Mouse (Mus musculus) intestine, postnatal 0 days (tissue): ENCODE data around the gene Tbck. TPM values are rescaled to one million over a fixed set of nuclear protein-coding genes. Genes with fewer than 3 reads are reported as not detected.

Experiments
- ATAC-seq: fragments of 200-750 bp; cut with Nextera tagmentation; 2 replicates; pipeline ENCODE4 v1.8.0; 2017; ENCODE audit warnings: mild to moderate bottlenecking, moderate TSS enrichment, moderate library complexity
- H3K27ac ChIP-seq: fragments of 300-500 bp; sonication (generic); 2 replicates; pipeline ENCODE4 v1.5.1; 2014; ENCODE audit warnings: mild to moderate bottlenecking, low read depth, low read length, moderate library complexity
- H3K27me3 ChIP-seq: fragments of 300-500 bp; sonication (generic); replicated peaks from 2 replicates; pipeline ENCODE4 v1.6.1; 2014; ENCODE audit warnings: low read length, mixed read lengths; ENCODE audit not compliant: control insufficient read depth, insufficient read depth
- H3K36me3 ChIP-seq: fragments of 300-500 bp; sonication (generic); 2 replicates; pipeline ENCODE4 v1.6.1; 2014; ENCODE audit warnings: mild to moderate bottlenecking, moderate library complexity; ENCODE audit not compliant: control insufficient read depth, insufficient read depth
- H3K4me1 ChIP-seq: fragments of 300-500 bp; sonication (generic); replicated peaks from 2 replicates; pipeline ENCODE4 v1.6.1; 2014; ENCODE audit warnings: antibody characterized with exemption, low read length, mixed read lengths; ENCODE audit not compliant: control insufficient read depth, insufficient read depth
- H3K4me2 ChIP-seq: fragments of 300-500 bp; sonication (generic); replicated peaks from 2 replicates; pipeline ENCODE4 v1.6.1; 2014; ENCODE audit warnings: low read depth, mild to moderate bottlenecking, moderate library complexity
- H3K4me3 ChIP-seq: fragments of 300-500 bp; sonication (generic); 2 replicates; pipeline ENCODE4 v1.5.1; 2014; ENCODE audit warnings: low read depth, low read length
- H3K9ac ChIP-seq: fragments of 300-500 bp; sonication (generic); 2 replicates; pipeline ENCODE4 v1.6.1; 2014; ENCODE audit warnings: mild to moderate bottlenecking, low read depth, low read length
- H3K9me3 ChIP-seq: fragments of 300-500 bp; sonication (generic); 2 replicates; pipeline ENCODE4 v1.6.1; 2016; ENCODE audit warnings: mixed run types; ENCODE audit not compliant: control insufficient read depth
- CTCF ChIP-seq: sonication (generic); IDR thresholded peaks from 2 replicates; pipeline ENCODE4 v1.5.1; 2016; ENCODE audit warnings: low read depth, mild to moderate bottlenecking, control low read depth, antibody characterized with exemption, moderate library complexity
- WGBS: fragments of 180-500 bp; shearing (Covaris S2); extraction: QIAGEN DNeasy Blood & Tissue Kit; methylation state at CpG from one replicate; pipeline ENCODE4 v1.1.7; 2014; 5-methylcytosine and 5-hydroxymethylcytosine counted together
- polyA plus RNA-seq: library from polyadenylated mRNA; unstranded; fragments of >200 nt; fragmentation: Nextera tagmentation; extraction: Ambion mirVana; gene quantifications from 2 replicates; pipeline ENCODE4 v1.2.1, GENCODE M21; 2015

Gene Tbck
- polyA plus RNA-seq, 1 experiment from 2014 or later = 7.7 TPM

DNA sequence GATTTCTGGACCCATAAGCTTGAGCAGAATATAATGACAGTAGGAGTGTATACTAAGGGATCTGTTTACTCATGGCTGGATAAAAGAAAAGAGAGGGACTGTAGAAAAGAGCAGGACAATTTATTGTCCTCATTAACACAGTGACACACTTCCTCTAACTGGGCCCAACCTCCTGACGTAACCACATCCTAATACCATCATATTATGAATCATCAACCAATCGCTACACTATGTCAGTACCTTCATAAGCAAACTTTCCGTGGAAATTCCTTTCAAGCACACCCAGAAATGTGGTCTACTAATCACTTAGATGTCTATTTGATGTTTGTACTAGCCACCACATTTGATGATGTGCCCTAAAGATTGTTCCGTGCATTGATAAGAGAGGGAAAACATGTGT, 107.2 kb downstream of the Tbck start:
- no peaks in the 10 kb centered on the region for H3K9me3 ChIP-seq
- H3K36me3 ChIP-seq = peaks cover 5% of the 10 kb centered on the region; the same call in 1 of the 2 replicates
- ATAC-seq = no peak
- H3K4me2 ChIP-seq = no peak overlapping the region
- no peaks in the 10 kb centered on the region for H3K4me1 ChIP-seq
- TF ChIP-seq CTCF = no peak
- H3K27me3 ChIP-seq = no peaks in the 10 kb centered on the region
- H3K27ac ChIP-seq = no peak overlapping the region
- H3K4me3 ChIP-seq = no peak overlapping the region
- H3K9ac ChIP-seq = no peak overlapping the region
- WGBS = 73% methylated on average over 4 of the region's 4 CpGs

DNA sequence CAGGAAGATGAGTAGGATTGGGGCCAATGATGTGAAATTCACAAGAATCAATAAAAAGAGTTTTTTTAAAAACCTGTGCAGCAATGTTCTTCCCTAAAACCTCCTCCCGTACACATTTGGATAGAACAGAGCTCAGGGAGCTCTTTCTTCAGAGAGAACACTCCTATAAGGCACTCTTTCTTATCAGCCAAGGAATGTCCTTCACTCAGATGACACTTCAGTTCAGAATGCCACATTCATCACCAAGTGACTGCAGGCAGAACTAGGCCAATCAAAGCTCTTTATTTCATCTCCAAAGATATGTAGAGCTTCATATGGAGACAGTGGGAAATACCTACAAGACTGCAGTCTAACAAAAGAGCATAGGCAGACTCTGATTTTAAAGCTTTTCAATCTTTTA, 116.3 kb downstream of the Tbck start:
- ATAC-seq = no peak
- H3K36me3 ChIP-seq = peaks cover 13% of the 10 kb centered on the region
- WGBS = 56% methylated on average over 1 of the region's 1 CpGs
- H3K27me3 ChIP-seq = no peaks in the 10 kb centered on the region
- H3K27ac ChIP-seq = no peak overlapping the region
- no peak overlapping the region for H3K4me3 ChIP-seq
- no peaks in the 10 kb centered on the region for H3K4me1 ChIP-seq
- H3K9ac ChIP-seq = no peak overlapping the region
- no peaks in the 10 kb centered on the region for H3K9me3 ChIP-seq
- no peak for TF ChIP-seq CTCF
- H3K4me2 ChIP-seq = no peak overlapping the region

DNA sequence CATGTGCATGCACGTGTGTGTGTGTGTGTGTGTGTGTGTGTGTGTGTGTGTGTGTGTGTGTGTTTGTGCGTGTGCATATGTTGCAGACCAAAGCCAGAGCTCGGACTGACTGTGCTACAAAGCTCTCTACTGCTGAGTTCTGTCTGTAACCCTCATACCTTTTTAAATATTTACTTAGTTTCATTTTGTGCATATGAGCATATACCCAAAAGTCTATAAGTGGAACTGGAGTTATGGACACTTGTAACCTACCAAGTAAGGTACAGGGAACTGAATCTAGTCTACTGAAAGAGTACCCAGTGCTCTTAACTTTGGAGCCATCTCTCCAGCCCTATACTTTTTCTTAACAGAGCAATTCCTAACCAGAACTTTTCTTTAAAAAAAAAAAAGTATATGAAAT, 118.0 kb downstream of the Tbck start:
- no peak for TF ChIP-seq CTCF
- WGBS = 83% methylated on average over 3 of the region's 3 CpGs
- no peak for ATAC-seq
- H3K27me3 ChIP-seq = no peaks in the 10 kb centered on the region
- no peak overlapping the region for H3K4me3 ChIP-seq
- no peaks in the 10 kb centered on the region for H3K9me3 ChIP-seq
- no peaks in the 10 kb centered on the region for H3K4me1 ChIP-seq
- H3K36me3 ChIP-seq = peaks cover 8% of the 10 kb centered on the region
- H3K9ac ChIP-seq = no peak overlapping the region
- H3K4me2 ChIP-seq = no peak overlapping the region
- H3K27ac ChIP-seq = no peak overlapping the region

DNA sequence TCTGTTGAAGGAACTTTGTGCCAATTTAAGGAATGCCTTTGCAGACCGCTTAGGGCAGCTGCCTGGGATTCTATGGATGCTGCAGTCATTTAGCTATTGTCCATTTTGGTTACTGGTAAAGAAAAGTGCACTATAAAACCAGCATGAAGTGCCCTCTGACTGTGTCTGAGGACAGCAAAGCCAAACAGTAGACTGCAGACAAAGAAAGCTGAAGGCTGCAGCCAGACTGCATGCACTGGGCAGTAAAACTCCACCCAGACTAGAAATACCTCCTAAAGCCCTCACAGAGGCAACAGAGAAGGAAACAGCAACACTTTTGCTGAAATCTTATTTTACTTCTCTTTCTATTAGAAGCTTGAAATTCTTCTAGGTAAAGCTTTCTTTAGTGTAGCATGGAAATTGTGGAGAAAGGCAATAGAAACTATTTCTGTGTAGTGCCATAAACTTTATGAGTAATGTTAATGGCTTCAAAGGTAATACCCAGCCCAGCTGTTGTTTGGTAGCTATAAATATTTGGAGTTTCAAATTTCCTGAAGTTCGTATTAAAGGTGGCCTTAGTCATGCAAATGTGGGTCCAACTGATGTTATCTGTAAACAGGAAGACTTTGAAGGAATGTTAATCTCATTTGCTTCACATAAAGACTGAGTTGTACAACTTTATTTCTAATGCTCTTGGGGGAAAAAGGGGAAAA, 124.1 kb downstream of the Tbck start:
- Histone ChIP-seq H3K36me3 (peaks cover 3% of the 10 kb centered on the region), H3K9me3 (no peaks in the 10 kb centered on the region), H3K4me3 (no peak overlapping the region), H3K4me2 (no peak overlapping the region), H3K4me1 (no peaks in the 10 kb centered on the region; the same call in 1 of the 2 replicates), H3K9ac (no peak overlapping the region), H3K27ac (peak overlapping the region; percentile 15), H3K27me3 (no peaks in the 10 kb centered on the region)
- WGBS = 55% methylated on average over 2 of the region's 2 CpGs
- ATAC-seq = peak; percentile 83
- no peak for TF ChIP-seq CTCF

DNA sequence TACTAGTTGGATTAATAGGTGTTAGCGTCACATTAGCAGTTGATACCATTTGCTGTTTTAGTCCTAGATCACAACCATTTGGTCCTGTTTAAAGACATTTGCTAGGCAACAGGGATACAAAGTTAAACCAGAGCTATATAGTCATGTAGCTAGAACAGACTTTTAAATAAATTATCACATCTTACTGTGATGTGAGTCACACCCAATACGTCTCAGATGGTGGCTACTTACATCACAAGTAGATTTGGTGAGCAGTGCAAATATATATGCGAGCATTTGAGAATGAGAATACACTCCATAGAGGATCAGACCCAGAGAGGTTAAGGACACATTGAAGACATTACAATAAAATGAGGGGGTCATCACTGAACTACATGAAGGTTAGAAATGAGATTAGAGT, 125.0 kb downstream of the Tbck start:
- Histone ChIP-seq H3K4me1 (no peaks in the 10 kb centered on the region; the same call in 1 of the 2 replicates), H3K4me3 (no peak overlapping the region), H3K27me3 (no peaks in the 10 kb centered on the region), H3K9me3 (no peaks in the 10 kb centered on the region), H3K9ac (no peak overlapping the region), H3K27ac (no peak overlapping the region), H3K4me2 (no peak overlapping the region), H3K36me3 (no peaks in the 10 kb centered on the region)
- TF ChIP-seq CTCF = no peak
- ATAC-seq = no peak
- 93% methylated on average over 3 of the region's 3 CpGs for WGBS

DNA sequence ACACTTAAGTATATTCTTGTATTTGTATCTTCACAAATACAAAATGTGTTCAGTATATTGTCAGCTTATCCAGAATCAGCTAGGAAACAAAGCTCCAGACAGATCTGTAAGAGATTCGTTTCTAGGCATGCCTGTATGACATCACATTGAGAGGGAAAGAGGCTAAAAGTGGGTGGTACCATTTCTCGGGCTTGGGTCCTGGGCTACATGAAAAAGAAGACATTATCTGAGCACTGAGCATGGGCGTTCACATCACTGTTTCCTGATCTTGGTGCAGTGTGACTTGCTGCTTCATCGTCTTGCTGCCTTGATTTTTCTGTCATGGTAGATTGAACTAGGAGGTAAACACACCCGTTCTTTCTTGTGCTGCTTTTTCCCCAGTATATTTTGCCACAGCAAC, 127.8 kb downstream of the Tbck start:
- TF ChIP-seq CTCF = no peak
- Histone ChIP-seq H3K27ac (no peak overlapping the region), H3K9me3 (no peaks in the 10 kb centered on the region), H3K4me3 (no peak overlapping the region), H3K27me3 (no peaks in the 10 kb centered on the region), H3K4me2 (no peak overlapping the region), H3K9ac (no peak overlapping the region), H3K4me1 (no peaks in the 10 kb centered on the region; the same call in 1 of the 2 replicates), H3K36me3 (0 out of 2 replicates have a peak, but pooled peaks cover 5% of the 10 kb centered on the region)
- 66% methylated on average over 5 of the region's 5 CpGs for WGBS
- ATAC-seq = no peak
